Mouse (Mus musculus) heart, postnatal 0 days (tissue): Measurements from ENCODE around the gene Usp36.

ENCODE experiments used
- CTCF ChIP-seq: IDR thresholded peaks from 2 replicates; pipeline ENCODE4 v1.5.1; 2016; ENCODE audit warnings: antibody characterized with exemption, control low read depth, low read depth
- EP300 ChIP-seq: IDR thresholded peaks from 2 replicates; pipeline ENCODE4 v1.6.1; 2016; ENCODE audit warnings: antibody characterized with exemption, low read depth

DNA sequence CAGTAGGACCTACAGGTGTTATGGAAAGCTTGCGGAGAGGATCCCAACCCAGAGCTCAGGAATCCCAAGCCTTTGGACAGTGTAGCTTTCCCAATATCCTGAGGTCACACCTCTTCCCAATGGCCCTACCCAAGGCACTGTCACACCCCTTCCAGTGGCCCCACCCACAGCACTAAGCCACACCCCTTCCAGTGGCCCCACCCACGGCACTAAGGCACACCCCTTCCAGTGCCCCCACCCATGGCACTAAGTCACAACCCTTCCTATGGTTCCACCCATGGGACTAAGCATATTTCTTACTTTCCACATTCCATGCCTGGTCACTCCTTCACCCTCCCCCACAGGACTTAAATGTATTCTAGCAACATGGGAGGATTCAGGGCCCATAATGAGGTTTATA is 8.8 kb upstream of the Usp36 start:
- TF ChIP-seq CTCF (no peak), EP300 (no peak)
